Mouse (Mus musculus) heart, embryonic 10.5 days (tissue): ENCODE results near the gene G3bp2. TPM values are rescaled to one million over a fixed set of nuclear protein-coding genes. Genes with fewer than 3 reads are reported as not detected.

Experiments used
- DNase-seq: peaks from one replicate; pipeline ENCODE4 v3.0.0-alpha.2; 2017; ENCODE audit warnings: low spot score
- H3K27ac ChIP-seq: fragments of 300-500 bp; sonication (generic); 2 replicates; pipeline ENCODE4 v1.5.1; 2016; ENCODE audit warnings: mild to moderate bottlenecking
- H3K27me3 ChIP-seq: fragments of 300-500 bp; sonication (generic); 2 replicates; pipeline ENCODE4 v1.6.1; 2016; ENCODE audit warnings: mild to moderate bottlenecking; ENCODE audit not compliant: poor library complexity, insufficient read depth, severe bottlenecking
- H3K36me3 ChIP-seq: fragments of 300-500 bp; sonication (generic); 2 replicates; pipeline ENCODE4 v1.6.1; 2016; ENCODE audit warnings: mild to moderate bottlenecking, moderate library complexity
- H3K4me1 ChIP-seq: fragments of 300-500 bp; sonication (generic); 2 replicates; pipeline ENCODE4 v1.6.1; 2016; ENCODE audit warnings: mild to moderate bottlenecking
- H3K4me3 ChIP-seq: fragments of 300-500 bp; sonication (generic); 2 replicates; pipeline ENCODE4 v1.5.1; 2016; ENCODE audit warnings: mild to moderate bottlenecking, moderate library complexity
- H3K9me3 ChIP-seq: fragments of 300-500 bp; sonication (generic); 2 replicates; pipeline ENCODE4 v1.6.1; 2016; ENCODE audit warnings: mild to moderate bottlenecking, moderate library complexity
- WGBS: fragments of 180-500 bp; shearing (Covaris S2); methylation state at CpG from one replicate; pipeline ENCODE4 v1.1.7; 2016; 5-methylcytosine and 5-hydroxymethylcytosine counted together
- polyA plus RNA-seq: library from polyadenylated mRNA; unstranded; fragments of >200 nt; fragmentation: Nextera tagmentation; extraction: Ambion mirVana; gene quantifications from 2 replicates; pipeline ENCODE4 v1.2.1, GENCODE M21; 2016

Gene G3bp2
- polyA plus RNA-seq, 1 experiment from 2014 or later, result 210 TPM

DNA sequence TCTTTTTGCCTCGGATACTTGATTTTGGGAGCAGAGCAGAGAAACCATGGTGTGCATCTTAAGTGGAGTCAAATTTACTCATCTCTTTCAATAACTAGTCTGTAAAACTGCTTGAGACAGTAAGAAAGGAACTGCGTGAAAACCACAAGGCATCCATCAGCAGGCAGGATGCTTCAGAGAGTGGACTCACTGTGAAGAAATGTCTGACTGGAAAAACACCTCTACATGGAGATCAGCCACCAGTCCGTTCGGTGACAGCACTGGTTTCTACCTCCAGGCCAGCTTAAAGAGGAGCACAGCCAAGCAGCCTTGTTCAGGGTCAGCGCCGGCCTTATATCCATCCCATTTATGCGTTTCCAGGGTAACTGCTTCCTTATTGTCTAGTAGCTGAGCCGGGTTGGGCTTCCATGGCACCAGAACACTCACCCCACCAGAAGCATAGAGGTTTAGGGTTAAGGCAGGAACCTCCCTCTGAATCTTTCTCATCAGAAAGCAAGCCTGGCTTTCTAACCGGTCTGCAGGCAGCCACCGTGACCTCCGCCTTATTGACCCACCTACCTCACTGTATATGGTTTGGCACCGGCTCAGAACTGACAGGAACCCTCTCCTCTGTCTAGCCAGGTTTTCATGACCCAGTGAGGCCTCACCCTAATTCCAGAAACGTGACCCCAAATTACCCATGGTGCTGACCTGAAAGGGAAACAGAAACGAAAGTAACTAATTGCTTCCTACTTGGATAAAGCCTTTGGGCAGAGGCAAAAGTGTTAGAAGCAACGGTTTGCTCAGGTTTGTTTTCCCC is 9.9 kb upstream of the G3bp2 start:
- no peak for DNase-seq
- Histone ChIP-seq H3K27ac (no peak overlapping the region), H3K4me1 (no peaks in the 10 kb centered on the region), H3K9me3 (no peaks in the 10 kb centered on the region), H3K36me3 (no peaks in the 10 kb centered on the region), H3K4me3 (no peak overlapping the region), H3K27me3 (no peaks in the 10 kb centered on the region)
- 76% methylated on average over 15 of the region's 15 CpGs for WGBS

DNA sequence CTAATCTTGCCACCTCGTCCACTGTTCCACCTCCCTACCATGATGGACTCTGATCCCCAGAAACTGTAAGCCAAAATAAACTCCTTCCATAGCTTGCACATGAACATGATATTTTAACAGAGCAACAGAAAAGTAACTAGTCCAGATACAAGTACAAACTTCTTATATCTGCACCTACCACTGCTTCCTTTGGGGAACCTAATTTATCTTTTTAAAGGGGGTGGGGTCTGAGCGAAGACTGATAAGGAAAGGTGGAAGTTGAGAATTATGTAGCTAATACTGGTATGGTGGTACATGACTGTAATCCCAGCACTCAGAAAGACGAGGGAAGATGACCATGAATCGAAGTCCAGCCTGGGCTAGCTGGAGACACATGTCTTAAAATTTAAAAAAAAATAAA is 4.0 kb upstream of the G3bp2 start:
- no peaks in the 10 kb centered on the region for H3K36me3 ChIP-seq
- WGBS, result 87% methylated on average over 4 of the region's 4 CpGs
- no peak overlapping the region for H3K27ac ChIP-seq

DNA sequence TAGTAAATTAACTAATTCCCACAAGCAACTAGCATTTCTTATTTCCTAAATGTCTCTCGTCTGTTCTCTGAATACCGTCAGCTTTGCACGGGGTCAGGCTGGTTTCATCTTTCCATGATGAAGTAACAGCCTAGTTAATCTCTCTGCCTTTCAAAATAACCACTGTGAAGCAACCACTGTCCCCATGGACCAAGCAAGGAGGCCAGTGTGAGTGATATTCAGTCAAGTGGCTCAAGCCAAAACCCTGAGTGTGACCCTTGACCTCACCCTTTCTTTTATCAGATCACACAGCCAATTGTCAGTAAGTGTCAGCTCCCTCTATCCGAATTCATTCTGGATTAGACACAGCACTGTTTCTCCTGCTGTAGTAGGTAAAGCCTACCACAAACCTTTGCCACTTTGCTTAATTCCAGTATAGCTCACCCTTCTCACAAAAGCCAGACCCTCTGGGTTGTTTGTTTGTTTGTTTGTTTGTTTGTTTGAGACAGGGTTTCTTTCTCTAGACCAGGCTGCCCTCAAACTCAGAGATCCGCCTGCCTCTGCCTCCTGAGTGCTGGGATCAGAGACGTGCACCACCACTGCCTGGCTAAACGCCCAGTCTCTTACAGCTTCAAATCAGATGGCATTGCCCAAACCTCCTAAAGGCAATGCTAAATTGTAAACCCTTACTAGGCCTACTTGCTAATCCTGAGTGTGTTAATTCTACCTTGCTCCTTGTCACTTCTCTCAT is 2.5 kb upstream of the G3bp2 start:
- WGBS, result 83% methylated on average over 7 of the region's 7 CpGs

More for the DNA sequence above, 4.0 kb upstream of the G3bp2 start:
- Histone ChIP-seq H3K27me3 (no peaks in the 10 kb centered on the region), H3K4me1 (peaks cover 4% of the 10 kb centered on the region; the same call in 1 of the 2 replicates), H3K4me3 (no peak overlapping the region), H3K9me3 (no peaks in the 10 kb centered on the region)
- DNase-seq, result no peak

DNA sequence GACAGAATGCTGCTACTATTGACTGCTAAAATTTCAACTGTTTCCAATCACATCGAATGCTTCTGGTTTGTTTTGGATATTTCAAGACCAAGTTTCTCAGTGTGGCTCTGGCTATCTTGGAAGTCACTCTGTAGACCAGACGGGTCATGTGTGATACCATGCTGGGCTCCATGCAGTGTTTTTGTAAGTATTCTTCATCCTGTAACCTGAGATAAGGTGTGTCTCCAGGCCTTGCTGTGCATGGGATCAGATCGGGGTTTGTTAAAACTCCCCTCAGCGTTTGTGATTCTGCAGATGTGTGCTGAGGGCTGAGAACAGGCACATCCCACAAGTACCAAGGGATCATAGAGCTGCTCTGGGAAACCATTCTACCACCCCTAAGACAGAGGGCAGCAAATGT is 1.7 kb upstream of the G3bp2 start:
- Histone ChIP-seq H3K4me1 (peaks cover 21% of the 10 kb centered on the region), H3K9me3 (no peaks in the 10 kb centered on the region), H3K4me3 (no peak overlapping the region), H3K27me3 (no peaks in the 10 kb centered on the region), H3K36me3 (no peaks in the 10 kb centered on the region), H3K27ac (no peak overlapping the region)
- no peak for DNase-seq
- WGBS, result 59% methylated on average over 4 of the region's 4 CpGs

More for the DNA sequence above, 2.5 kb upstream of the G3bp2 start:
- Histone ChIP-seq H3K27me3 (no peaks in the 10 kb centered on the region), H3K9me3 (no peaks in the 10 kb centered on the region), H3K27ac (no peak overlapping the region), H3K36me3 (no peaks in the 10 kb centered on the region), H3K4me1 (peaks cover 17% of the 10 kb centered on the region), H3K4me3 (no peak overlapping the region)
- no peak for DNase-seq

DNA sequence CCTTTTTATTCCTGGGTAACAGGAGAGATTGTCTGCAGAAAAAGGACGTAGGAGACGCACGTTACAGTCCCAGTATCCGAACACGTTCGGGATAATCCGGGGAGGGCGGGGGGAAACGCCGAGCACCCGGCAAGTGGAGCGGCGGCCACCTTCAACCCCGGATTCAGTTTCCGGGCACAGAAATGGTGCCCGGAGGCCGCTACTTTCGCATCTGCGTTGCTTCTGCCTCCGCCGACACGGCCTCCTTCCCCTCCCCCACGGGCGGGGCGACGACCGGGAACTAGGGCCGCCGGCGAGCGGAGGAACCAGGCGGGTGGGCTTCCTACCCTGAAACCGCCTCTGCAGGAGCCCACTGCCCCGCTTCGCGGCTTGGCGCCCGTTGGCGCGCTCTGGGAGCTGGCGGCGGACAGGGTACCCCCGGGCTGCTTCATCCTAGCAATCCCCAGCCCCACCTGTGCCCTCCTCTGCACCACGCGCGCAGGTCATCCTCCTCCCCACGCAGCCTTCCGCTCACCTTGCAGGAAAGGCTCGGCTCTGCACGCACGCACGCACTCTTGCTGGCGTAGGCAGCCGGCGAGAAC is 608 bp downstream of the G3bp2 start:
- H3K27me3 ChIP-seq, result no peaks in the 10 kb centered on the region
- under 1% methylated on average over 55 of the region's 55 CpGs for WGBS
- peak overlapping the region; percentile 95 for H3K27ac ChIP-seq
- H3K36me3 ChIP-seq, result no peaks in the 10 kb centered on the region
- DNase-seq, result peak; percentile 80
- H3K4me1 ChIP-seq, result peaks cover 31% of the 10 kb centered on the region
- H3K4me3 ChIP-seq, result peak overlapping the region; percentile 75
- no peaks in the 10 kb centered on the region for H3K9me3 ChIP-seq

DNA sequence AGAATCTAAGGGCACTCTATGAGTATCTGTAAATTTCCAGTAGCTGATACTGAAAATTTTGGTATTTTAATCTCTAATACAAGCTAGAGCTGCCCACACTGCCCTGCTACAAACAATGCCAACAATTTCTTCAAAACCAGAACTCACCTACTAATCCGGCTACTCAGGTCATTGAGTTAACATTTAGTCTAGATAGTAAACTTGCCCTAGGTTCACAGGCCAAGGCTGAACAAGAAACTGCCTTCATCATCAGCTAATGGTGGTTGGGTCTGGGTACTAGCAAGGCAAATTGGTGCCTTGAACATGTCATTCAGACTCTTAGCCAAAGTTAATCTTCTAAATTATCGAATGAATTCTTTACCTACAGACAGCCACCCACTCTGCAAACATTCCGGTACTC is 2.2 kb downstream of the G3bp2 start:
- WGBS, result 63% methylated on average over 3 of the region's 3 CpGs
- Histone ChIP-seq H3K27ac (no peak overlapping the region; the same call in 1 of the 2 replicates), H3K4me3 (peak overlapping the region; percentile 75)

DNA sequence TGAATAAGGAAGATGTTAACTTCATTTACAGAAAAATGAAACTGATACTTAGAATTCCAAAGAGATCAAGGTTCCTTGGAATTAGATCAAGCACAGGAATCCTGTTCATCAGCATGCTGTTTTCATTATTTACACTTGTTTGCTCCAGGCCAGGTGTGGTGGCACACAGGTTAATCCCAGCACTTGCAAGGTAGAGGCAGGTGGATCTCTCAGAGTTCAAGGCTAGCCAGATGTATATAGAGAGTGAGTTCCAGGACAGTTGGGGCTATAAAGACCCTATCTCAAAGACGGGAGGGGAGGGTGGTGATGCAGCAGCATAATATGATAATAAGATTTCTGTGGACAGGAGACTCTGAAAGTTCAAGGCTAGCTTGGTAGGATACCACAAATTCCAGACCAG is 3.1 kb downstream of the G3bp2 start:
- H3K36me3 ChIP-seq, result 0 out of 2 replicates have a peak, but pooled peaks cover 4% of the 10 kb centered on the region
- no peaks in the 10 kb centered on the region for H3K9me3 ChIP-seq
- H3K27ac ChIP-seq, result no peak overlapping the region
- 53% methylated on average over 1 of the region's 1 CpGs for WGBS
- H3K4me3 ChIP-seq, result no peak overlapping the region
- DNase-seq, result no peak
- no peaks in the 10 kb centered on the region for H3K27me3 ChIP-seq
- H3K4me1 ChIP-seq, result peaks cover 31% of the 10 kb centered on the region

More for the DNA sequence above, 2.2 kb downstream of the G3bp2 start:
- Histone ChIP-seq H3K9me3 (no peaks in the 10 kb centered on the region), H3K36me3 (0 out of 2 replicates have a peak, but pooled peaks cover 4% of the 10 kb centered on the region), H3K4me1 (peaks cover 31% of the 10 kb centered on the region), H3K27me3 (no peaks in the 10 kb centered on the region)
- no peak for DNase-seq

DNA sequence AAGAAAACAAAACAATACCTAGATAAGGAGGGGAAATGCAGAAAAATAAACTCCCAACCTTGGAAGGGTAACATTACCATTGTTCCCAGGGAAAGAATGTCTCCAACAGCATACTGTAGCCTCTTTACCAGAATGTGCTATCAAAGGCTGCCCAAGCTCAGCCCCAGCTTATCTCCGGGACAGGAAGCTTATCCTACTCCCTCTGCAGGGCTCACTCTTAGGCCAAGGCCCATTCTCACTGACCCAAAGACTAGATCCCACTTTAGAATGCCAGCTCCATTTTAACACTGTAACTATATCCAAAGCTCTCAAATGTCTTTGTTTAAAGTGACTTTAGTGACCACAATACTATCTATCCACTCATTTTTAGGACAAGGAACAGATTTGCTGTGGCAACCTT is 4.2 kb downstream of the G3bp2 start:
- 0 out of 2 replicates have a peak, but pooled peaks cover 4% of the 10 kb centered on the region for H3K36me3 ChIP-seq
- DNase-seq, result no peak
- no peak overlapping the region for H3K4me3 ChIP-seq
- H3K27me3 ChIP-seq, result no peaks in the 10 kb centered on the region
- H3K9me3 ChIP-seq, result no peaks in the 10 kb centered on the region
- H3K27ac ChIP-seq, result no peak overlapping the region
- whole genome bisulfite sequencing, result 9% methylated on average over 1 of the region's 1 CpGs
- peaks cover 30% of the 10 kb centered on the region for H3K4me1 ChIP-seq

DNA sequence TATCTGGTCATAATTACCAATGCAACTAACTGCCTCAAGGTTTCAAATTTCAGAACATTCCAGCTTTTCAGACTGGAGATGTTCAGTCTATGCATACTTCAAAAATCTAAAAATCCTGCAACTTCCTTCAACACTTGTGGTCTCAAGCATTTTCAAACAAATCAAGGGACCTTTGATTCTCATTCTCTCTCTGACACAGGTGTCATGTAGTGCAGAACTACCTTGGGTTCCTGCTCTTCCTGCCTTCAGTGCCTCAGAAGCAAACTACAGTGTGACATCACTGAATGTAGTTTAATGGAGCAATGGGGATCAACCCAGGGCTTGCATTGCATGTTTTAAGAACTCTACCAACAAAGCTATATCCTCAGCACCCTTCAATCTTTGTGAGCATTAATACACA is 4.8 kb downstream of the G3bp2 start:
- Histone ChIP-seq H3K27ac (no peak overlapping the region), H3K36me3 (0 out of 2 replicates have a peak, but pooled peaks cover 4% of the 10 kb centered on the region), H3K4me3 (no peak overlapping the region), H3K27me3 (no peaks in the 10 kb centered on the region), H3K9me3 (no peaks in the 10 kb centered on the region), H3K4me1 (peaks cover 29% of the 10 kb centered on the region)
- DNase-seq, result no peak

DNA sequence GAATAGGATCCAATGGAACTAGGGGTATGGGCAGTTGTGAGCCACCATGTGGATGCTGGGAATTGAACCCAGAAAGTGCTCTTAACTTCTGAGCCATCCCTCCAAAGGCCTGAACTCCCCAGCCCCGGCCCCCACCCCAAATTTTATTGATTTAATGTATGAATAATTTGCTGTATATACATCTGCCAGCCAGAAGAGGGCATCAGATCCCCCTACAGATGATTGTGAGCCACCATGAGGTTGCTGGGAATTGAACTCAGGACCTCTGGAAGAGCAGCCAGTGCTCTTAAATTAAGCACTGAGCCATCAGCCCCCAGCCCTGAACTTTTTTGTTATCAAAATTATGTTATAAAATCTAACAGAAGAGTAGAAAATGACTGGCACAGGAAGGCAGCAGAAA is 7.2 kb downstream of the G3bp2 start:
- Histone ChIP-seq H3K4me1 (peaks cover 19% of the 10 kb centered on the region), H3K27ac (no peak overlapping the region), H3K36me3 (peaks cover 16% of the 10 kb centered on the region), H3K4me3 (no peak overlapping the region), H3K9me3 (no peaks in the 10 kb centered on the region), H3K27me3 (no peaks in the 10 kb centered on the region)
- WGBS, result 92% methylated on average over 1 of the region's 1 CpGs
- DNase-seq, result no peak

DNA sequence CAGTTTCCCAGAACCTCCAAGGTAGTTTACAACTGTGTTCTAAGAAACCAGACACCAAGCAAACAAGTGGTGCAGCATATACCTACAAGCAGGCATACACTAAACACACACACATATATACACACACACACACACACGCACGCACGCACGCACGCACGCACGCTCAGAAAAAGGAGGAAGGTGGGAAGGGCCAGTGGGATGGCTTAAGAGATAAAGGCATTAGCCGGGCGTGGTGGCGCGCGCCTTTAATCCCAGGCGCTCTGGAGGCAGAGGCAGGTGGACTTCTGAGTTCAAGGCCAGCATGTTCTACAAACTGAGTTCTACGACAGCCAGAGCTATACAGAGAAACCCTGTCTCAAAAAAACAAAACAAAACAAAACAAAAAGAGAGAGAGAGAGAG is 9.5 kb downstream of the G3bp2 start:
- DNase-seq, result peak; percentile 76
- Histone ChIP-seq H3K4me1 (peaks cover 6% of the 10 kb centered on the region), H3K36me3 (peaks cover 28% of the 10 kb centered on the region), H3K27me3 (no peaks in the 10 kb centered on the region), H3K27ac (no peak overlapping the region), H3K9me3 (no peaks in the 10 kb centered on the region), H3K4me3 (no peak overlapping the region)
- 76% methylated on average over 14 of the region's 14 CpGs for WGBS

DNA sequence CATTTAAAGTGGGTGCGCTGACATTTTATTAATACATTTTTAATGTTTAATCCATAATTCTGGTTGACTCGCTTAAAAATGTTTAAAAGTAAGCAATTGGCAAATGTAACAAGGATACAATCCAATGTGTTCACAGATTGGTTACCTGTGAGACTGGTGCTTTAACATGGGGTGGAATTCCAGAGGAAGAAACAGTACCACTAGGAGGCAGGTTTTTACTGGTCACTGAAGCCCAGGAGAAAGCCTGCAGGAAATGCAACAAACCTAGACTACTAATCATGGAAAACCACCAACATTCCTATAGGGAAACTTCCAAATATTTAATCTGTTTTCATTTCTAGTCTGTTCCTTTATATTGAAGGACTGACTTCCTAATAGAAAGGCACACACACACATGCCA is 20.3 kb downstream of the G3bp2 start:
- Histone ChIP-seq H3K27ac (no peak overlapping the region), H3K4me3 (no peak overlapping the region), H3K36me3 (peaks cover 91% of the 10 kb centered on the region), H3K4me1 (no peaks in the 10 kb centered on the region), H3K9me3 (no peaks in the 10 kb centered on the region), H3K27me3 (no peaks in the 10 kb centered on the region)
- WGBS, result over 99% methylated on average over 2 of the region's 2 CpGs
- no peak for DNase-seq

DNA sequence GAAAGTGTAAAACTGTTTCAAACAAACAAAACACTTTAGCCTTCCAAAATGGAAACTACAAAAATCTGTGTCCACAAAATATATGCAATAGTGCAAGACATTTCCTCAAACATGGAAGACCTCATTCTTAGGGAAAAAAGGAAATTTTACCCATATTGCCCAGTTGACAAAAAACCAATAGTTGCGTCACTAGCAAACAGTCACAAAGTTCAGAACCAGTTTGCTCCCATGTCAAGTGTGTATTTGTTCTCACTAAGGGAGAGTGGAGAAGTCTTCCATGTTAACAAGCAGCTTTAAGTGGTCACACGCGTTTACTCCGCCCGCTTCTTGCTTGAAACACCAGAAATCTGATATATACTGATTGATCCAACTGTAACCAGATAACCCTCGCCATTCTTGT is 30.7 kb downstream of the G3bp2 start:
- H3K27me3 ChIP-seq, result no peaks in the 10 kb centered on the region
- DNase-seq, result no peak
- no peaks in the 10 kb centered on the region for H3K4me1 ChIP-seq
- peaks cover 65% of the 10 kb centered on the region for H3K36me3 ChIP-seq
- WGBS, result 90% methylated on average over 6 of the region's 6 CpGs
- no peaks in the 10 kb centered on the region for H3K9me3 ChIP-seq
- no peak overlapping the region for H3K27ac ChIP-seq
- no peak overlapping the region for H3K4me3 ChIP-seq
